10 mouse cellular contexts compared by ENCODE assay signal in genomic region chr9:46150116-46150515, GRCm38 (mm10).
A peak's percentile ranks its signal among the peaks of the same experiment; 100 is the strongest.
DNase-seq lines count a peak whose midpoint lies in the region; ATAC-seq lines count a peak whose summit lies in the region.
"Had no signal": no experiment of that assay in that cellular context is flagged by ENCODE, and none has a peak within 500 bp of the region (broad histone marks: within the 10 kb centered on the region; RNA-seq: fewer than 3 reads in every experiment).

No protein-coding gene starts in this region.

- 0 out of 2 replicates have a peak overlapping the region, but pooled peaks have one; percentile 12 for H3K9ac ChIP-seq in embryonic facial prominence, embryonic 13.5 days
- H3K9ac ChIP-seq in intestine, embryonic 14.5 days (ENCODE audit: low read length), result no peak overlapping the region
- H3K9ac ChIP-seq: midbrain, embryonic 15.5 days had no signal

- 53% methylated on average over 7 of the region's 7 CpGs for WGBS in embryonic facial prominence, embryonic 13.5 days
- 68% methylated on average over 7 of the region's 7 CpGs for WGBS in intestine, embryonic 14.5 days

- H3K4me2 ChIP-seq in embryonic facial prominence, embryonic 13.5 days, result no peak overlapping the region
- no peak overlapping the region for H3K4me2 ChIP-seq in intestine, embryonic 14.5 days (ENCODE audit: low read length)
- H3K4me2 ChIP-seq: midbrain, embryonic 15.5 days had no signal

- H3K4me3 ChIP-seq in embryonic facial prominence, embryonic 13.5 days, result no peak overlapping the region
- no peak overlapping the region for H3K4me3 ChIP-seq in intestine, embryonic 14.5 days (ENCODE audit: low read depth, low read length)
- H3K4me3 ChIP-seq: midbrain, embryonic 15.5 days had no signal

- peaks cover 3% of the 10 kb centered on the region; the same call in 1 of the 2 replicates for H3K36me3 ChIP-seq in embryonic facial prominence, embryonic 13.5 days
- H3K36me3 ChIP-seq in intestine, embryonic 14.5 days (ENCODE audit: control insufficient read depth, insufficient read depth, low read length), result no peaks in the 10 kb centered on the region
- H3K36me3 ChIP-seq: midbrain, embryonic 15.5 days had no signal

- DNase-seq in adrenal gland, adult 2 months, result peak; percentile 59
- no peak for DNase-seq in adrenal gland, adult 18-20 months (ENCODE audit: low spot score in 2 of 2)
- DNase-seq in intestine, embryonic 14.5 days (ENCODE audit: low spot score), result no peak
- DNase-seq in lung, postnatal 4 days, result peak; percentile 42 to 59
- no peak for DNase-seq in left cerebral cortex, adult 18-20 months (ENCODE audit: low spot score in 2 of 2)
- DNase-seq in layer of hippocampus, adult 9-11 months, result no peak
- DNase-seq in c-Kit-positive CD71-positive TER-119-positive erythroid progenitor cells, embryonic 14.5 days (ENCODE audit: low spot score), result no peak
- DNase-seq: cerebellum, adult 9-11 months had no signal

- H3K9me3 ChIP-seq in embryonic facial prominence, embryonic 13.5 days, result no peaks in the 10 kb centered on the region
- H3K9me3 ChIP-seq in intestine, embryonic 14.5 days (ENCODE audit: control insufficient read depth, low read length), result no peaks in the 10 kb centered on the region
- H3K9me3 ChIP-seq: midbrain, embryonic 15.5 days had no signal

- H3K27me3 ChIP-seq in embryonic facial prominence, embryonic 13.5 days, result no peaks in the 10 kb centered on the region
- no peaks in the 10 kb centered on the region for H3K27me3 ChIP-seq in intestine, embryonic 14.5 days (replicated peaks; ENCODE audit: control insufficient read depth, insufficient read depth, low read length)
- H3K27me3 ChIP-seq: midbrain, embryonic 15.5 days had no signal

- ATAC-seq in embryonic facial prominence, embryonic 13.5 days (ENCODE audit: insufficient number of reproducible peaks, insufficient read depth, low FRiP score, low TSS enrichment, low read depth), result no peak
- no peak for ATAC-seq in intestine, embryonic 14.5 days (replicated peaks; ENCODE audit: low FRiP score, low TSS enrichment, low read depth)
- ATAC-seq: midbrain, embryonic 15.5 days had no signal

- H3K4me1 ChIP-seq in embryonic facial prominence, embryonic 13.5 days, result peaks cover 44% of the 10 kb centered on the region
- peaks cover 36% of the 10 kb centered on the region for H3K4me1 ChIP-seq in intestine, embryonic 14.5 days (replicated peaks; ENCODE audit: control insufficient read depth, insufficient read depth, low read length)

- H3K27ac ChIP-seq in embryonic facial prominence, embryonic 13.5 days, result peak overlapping the region; percentile 45; the same call in 1 of the 2 replicates
- peak overlapping the region; percentile 80; the same call in 1 of the 2 replicates for H3K27ac ChIP-seq in intestine, embryonic 14.5 days (ENCODE audit: low read depth)
- H3K27ac ChIP-seq: midbrain, embryonic 15.5 days had no signal

Comparison
In these comparisons a context has a peak if more than half of its experiments do, and no peak if none do; other contexts are left out.
1. DNase-seq: peak in adrenal gland, adult 2 months (single experiment) and lung, postnatal 4 days (2 of 2); none in adrenal gland, adult 18-20 months (0 of 2), intestine, embryonic 14.5 days (single experiment), left cerebral cortex, adult 18-20 months (0 of 2), layer of hippocampus, adult 9-11 months (single experiment) and c-Kit-positive CD71-positive TER-119-positive erythroid progenitor cells, embryonic 14.5 days (single experiment).